Mouse (Mus musculus): ENCODE results near the gene Mpp3. TPM values are rescaled to one million over a fixed set of nuclear protein-coding genes. Genes with fewer than 3 reads are reported as not detected.

The Mpp3 gene
- total RNA-seq, 2 experiments from 2014 or later = 40.6 to 47.1 TPM

GRCm38 (mm10) chr11:102023406-102023805 is 4.9 kb downstream of the Mpp3 start:
- intact Hi-C loops (cut with DNase I; ENCODE audit: low total_unique reads) = no loop called here
- DNase-seq = no peak

GRCm38 (mm10) chr11:102021196-102021595 is 7.1 kb downstream of the Mpp3 start:
- intact Hi-C loops (cut with DNase I; ENCODE audit: low total_unique reads) = no loop called here
- DNase-seq = no peak

DNA sequence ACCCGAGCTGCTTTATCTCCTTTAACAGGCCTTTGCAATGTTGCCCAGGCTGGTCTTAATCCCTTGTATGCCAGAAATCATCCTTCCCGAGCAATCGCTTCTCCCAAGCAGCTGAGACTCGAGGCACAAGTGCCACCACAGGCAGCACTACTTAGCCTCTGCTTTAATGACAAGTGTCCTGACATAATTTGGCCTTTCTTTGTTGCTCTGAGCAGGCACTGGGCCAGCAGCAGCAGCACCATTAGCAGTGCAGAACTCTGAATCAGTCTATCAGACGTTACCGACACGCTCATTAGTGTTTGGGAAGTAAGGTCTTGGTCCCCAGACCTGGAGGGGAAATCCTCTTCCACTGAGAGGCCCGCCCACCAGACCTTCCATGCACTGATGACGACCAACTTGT is 8.5 kb downstream of the Mpp3 start:
- intact Hi-C loops (cut with DNase I; ENCODE audit: low total_unique reads) = no loop called here
- DNase-seq = no peak

DNA sequence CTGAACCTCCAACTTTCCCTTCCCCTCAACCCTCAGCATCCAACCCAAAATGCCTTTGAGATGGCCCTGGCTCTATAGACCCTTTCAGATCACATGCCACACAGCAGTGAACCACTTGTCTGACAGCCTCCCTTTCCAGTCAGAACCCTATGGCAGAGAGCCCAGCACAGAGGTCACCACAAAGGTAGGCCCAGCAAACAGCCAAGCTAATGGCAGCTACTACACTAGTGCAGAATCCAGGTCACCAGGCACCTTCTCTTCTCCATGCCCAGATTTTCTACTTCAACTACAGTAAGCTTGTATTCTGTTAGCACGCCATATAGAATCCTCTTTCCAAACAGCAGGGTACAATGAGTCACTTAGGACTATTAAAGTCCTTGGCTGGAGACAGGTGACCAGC is 12.1 kb downstream of the Mpp3 start:
- intact Hi-C loops (cut with DNase I; ENCODE audit: low total_unique reads) = no loop called here
- DNase-seq = peak; percentile 39

DNA sequence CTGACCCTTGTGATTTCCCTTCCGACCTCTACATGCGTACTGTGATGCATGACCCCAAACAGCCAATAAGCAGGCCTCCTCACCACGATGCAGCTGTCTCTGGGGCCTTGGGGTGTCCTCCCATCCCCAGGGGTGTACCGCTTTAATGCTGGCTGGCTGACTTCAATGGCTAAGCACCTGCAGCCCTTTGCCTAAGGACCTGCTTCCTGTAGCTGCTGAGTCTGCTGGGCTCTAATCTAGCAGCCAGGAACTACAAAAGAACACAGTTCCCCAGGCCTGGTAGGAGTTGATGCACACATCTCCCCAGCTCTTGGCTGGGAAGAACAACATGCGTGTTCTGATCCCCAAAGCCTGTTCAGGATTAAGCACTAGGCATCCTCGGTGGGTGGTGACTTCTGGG is 12.8 kb downstream of the Mpp3 start:
- intact Hi-C loops (cut with DNase I; ENCODE audit: low total_unique reads) = no loop called here
- no peak for DNase-seq

- intact Hi-C loops (cut with DNase I; ENCODE audit: low total_unique reads) = no loop called here
Observed at GRCm38 (mm10) chr11:102013201-102013600, 15.1 kb downstream of the Mpp3 start.

DNA sequence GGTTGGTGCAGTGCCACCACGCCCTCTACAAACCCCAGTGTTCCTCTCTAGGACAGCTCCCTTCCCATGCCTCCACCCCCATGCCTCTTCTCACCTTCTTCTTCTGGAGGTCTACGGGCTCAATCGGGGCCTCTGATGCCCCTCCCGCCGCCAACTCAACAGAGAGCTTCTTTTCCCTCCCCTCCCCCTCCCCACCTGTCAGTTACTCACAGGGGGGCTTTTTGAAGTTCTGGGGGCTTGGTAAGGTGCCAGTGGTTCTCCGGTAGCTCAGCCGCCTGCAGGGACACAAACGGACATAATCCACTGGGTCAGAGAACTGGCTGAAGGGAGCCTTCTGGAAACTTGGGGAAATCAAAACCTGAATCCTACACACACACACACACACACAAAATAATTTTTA is 16.8 kb downstream of the Mpp3 start:
- no peak for DNase-seq
- intact Hi-C loops (cut with DNase I; ENCODE audit: low total_unique reads) = no loop called here

More at GRCm38 (mm10) chr11:102013201-102013600, 15.1 kb downstream of the Mpp3 start:
- no peak for DNase-seq

GRCm38 (mm10) chr11:102010140-102010539 is 18.1 kb downstream of the Mpp3 start:
- DNase-seq = no peak
- intact Hi-C loops (cut with DNase I; ENCODE audit: low total_unique reads) = no loop called here

GRCm38 (mm10) chr11:102008954-102009637 is 19.2 kb downstream of the Mpp3 start:
- intact Hi-C loops (cut with DNase I; ENCODE audit: low total_unique reads) = no loop called here
- DNase-seq = no peak

DNA sequence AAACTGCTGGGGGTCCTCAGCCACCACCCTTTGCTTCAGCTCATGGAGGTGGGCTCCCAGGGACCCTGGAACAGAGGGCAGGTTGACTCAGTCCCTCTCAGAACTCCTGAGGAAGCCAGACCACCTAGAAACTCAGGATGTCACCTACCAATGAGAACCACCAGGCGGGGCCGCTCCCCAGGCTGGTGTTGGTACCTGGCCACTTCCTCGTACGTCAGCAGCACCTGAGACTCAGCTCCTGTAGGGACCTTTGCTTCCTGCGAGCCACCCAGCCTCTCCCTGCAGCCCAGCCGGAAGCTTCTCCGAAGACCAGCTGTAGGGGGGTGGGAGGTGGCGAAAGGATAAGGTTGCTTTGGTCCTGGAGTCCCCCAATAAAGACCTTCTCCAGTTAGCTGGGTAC is 19.9 kb downstream of the Mpp3 start:
- intact Hi-C loops (cut with DNase I; ENCODE audit: low total_unique reads) = no loop called here
- DNase-seq = no peak

DNA sequence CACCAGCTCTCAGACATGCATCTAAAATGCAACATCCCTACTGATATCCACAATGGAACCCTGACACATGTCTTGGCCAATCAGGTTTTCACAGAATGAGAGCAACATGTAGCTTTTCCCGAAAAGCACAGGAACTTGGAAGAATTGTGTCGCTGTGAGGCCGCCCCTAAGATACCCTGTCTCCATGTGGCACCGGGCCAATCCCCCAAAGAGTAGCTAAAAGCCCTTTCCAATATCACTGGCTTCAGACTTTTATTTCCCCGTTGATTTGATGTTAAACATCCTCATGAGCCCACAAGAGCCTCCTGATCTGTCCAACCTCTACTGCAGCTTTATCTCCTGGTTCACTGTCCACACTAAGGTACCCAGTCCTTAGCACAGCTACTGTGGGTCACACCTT is 21.6 kb downstream of the Mpp3 start:
- intact Hi-C loops (cut with DNase I; ENCODE audit: low total_unique reads) = no loop called here
- no peak for DNase-seq

DNA sequence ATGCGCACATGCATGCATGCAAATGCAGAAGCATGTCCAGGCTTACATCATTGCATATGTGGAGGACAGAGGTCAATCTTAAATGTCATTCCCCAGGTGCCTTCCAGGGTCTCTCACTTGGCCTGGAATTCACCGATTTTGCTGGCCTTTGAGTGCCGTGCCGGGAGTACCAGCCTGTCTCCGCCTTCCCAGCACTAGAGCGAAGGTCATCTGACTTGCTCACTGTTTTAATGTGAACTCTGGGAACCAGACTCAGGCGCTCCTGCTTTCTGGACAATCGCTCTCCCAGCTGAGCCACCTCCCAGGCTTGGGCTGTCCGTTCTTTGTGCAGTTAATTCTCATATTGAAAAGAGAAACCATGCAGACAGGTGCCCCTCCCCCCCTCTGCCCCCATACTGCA is 22.0 kb downstream of the Mpp3 start:
- DNase-seq = no peak
- intact Hi-C loops (cut with DNase I; ENCODE audit: low total_unique reads) = no loop called here

GRCm38 (mm10) chr11:102004251-102004650 is 24.0 kb downstream of the Mpp3 start:
- intact Hi-C loops (cut with DNase I; ENCODE audit: low total_unique reads) = no loop called here
- DNase-seq = no peak

GRCm38 (mm10) chr11:101999466-101999865 is 28.8 kb downstream of the Mpp3 start:
- no peak for DNase-seq
- intact Hi-C loops (cut with DNase I; ENCODE audit: low total_unique reads) = no loop called here

DNA sequence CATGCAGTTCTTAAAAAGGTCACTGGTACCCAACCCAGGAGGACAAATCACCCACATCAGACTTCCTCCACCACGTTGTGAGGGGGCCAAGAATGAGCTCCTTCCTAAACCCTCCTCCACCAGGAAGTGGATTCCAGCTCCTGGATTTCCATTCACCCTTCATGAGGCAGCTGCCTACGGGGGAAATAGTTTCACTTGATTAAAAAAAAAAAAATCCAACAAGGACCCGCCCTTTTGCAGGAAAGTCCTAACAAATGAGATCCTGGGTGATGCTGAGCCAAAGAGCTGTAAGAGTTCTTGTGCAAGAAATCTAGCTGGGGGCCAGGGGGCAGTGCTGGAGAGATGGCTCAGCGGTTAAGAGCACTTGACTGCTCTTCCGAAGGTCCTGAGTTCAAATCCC is 30.0 kb downstream of the Mpp3 start:
- no peak for DNase-seq
- intact Hi-C loops (cut with DNase I; ENCODE audit: low total_unique reads) = no loop called here

- intact Hi-C loops (cut with DNase I; ENCODE audit: low total_unique reads) = no loop called here
- DNase-seq = no peak
Observed at GRCm38 (mm10) chr11:101995938-101996337, 32.3 kb downstream of the Mpp3 start.

DNA sequence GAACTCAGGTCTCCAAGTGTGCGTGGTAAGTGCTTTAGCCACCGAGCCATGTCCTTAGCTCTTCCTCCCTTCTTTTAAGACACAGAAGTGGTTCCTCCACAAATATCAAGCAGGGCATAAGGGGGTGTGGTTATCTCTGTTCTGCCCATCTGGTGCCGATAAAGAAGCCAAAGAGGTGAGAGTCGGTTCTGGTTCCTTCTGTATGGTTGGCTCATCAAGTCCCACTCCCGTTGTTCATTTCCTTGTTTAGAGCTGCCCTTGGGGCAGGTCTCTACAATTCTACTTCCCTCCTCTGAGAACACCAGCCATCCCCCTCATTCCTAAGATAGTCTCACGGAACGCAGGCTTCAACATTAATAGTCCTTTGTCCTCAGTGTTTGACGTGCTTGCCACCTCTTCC is 34.2 kb downstream of the Mpp3 start:
- intact Hi-C loops (cut with DNase I; ENCODE audit: low total_unique reads) = no loop called here

GRCm38 (mm10) chr11:101992411-101992810 is 35.9 kb downstream of the Mpp3 start:
- intact Hi-C loops (cut with DNase I; ENCODE audit: low total_unique reads) = no loop called here
- no peak for DNase-seq

More for the DNA sequence above, 34.2 kb downstream of the Mpp3 start:
- DNase-seq = no peak

DNA sequence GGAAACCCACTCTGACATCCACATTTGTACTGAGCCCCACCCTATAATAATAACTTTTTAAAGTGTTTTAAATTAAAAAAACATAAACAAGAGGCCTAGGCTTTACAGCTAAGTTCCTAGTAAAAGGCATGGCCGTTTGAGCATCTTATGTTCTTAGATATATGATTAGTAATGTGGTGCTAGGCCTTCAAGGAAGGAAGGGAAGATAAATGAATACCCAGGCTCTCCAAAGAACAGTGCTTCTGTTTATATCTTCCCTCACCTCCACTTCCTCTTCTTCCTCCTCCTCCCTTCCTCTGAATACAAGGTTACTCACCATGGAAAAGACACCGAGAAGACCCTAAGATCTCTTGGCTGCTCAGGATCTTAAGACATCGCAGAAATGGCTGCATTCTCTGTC is 36.4 kb downstream of the Mpp3 start:
- no peak for DNase-seq
- intact Hi-C loops (cut with DNase I; ENCODE audit: low total_unique reads) = no loop called here

DNA sequence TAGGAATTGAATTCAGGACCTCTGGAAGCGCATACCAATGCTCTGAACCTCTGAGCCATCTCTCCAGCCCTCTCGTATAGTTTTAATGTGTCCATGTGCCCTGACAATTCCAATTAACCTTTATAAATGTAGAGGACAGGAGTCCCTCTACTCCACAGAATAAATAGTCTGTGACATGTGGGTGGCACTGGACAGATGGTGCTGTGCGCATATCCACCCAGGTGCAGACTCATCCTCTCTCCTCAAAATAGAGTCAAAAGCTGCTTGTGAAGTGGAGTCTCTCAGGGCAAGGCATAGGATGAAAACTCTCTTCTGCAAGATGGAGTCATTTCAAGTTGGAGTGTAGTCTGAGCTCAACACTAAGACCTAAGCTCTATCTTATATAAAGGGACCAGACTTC is 38.0 kb downstream of the Mpp3 start:
- intact Hi-C loops (cut with DNase I; ENCODE audit: low total_unique reads) = no loop called here
- no peak for DNase-seq

DNA sequence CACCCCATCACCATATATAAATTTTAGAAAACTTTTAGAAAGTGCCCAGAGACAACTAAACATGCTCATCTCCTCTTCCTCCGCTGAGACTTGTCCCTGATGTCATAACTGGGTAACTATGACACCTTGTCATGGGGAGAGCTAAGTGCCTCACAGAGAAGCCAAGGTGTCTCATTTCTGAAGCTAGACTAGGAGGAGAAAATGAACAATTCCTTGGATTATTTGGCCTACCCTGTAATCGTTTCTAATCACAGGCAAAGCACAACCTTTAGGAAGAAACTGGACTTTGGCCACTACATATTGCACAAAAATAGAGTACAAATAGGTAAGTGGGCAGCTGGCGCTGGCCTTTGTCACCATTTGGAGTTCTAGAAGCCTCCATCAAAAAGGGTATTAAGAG is 41.3 kb downstream of the Mpp3 start, which contains the start of gene Dusp3:
Gene Dusp3 (minus strand): TSS at position 101 of the 400 bp plus-strand sequence.
- intact Hi-C loops (cut with DNase I; ENCODE audit: low total_unique reads) = loop anchor here (5.0 kb wide), 1 partner anchor 50 kb away; no protein-coding TSS in a partner anchor
- DNase-seq = no peak

DNA sequence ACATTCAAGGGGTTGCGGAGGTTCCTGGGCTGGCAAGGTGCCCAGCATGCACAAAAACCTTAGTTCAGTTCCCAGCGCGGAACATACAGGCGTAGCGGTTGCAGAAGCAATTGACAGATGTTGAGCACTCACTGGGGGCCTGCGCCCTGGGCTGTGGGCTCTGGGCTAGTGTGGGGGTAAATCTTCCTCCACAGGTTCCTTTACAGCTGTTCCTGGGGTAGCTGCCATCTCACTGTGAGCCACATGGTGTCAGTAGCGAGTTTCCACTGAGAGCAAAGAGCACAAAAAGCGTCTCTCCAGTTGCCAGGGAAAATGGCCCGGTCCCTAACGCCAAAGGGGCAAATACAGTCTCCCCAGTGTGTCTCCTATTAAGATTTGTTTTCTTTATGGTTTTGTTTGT is 42.3 kb downstream of the Mpp3 start:
- intact Hi-C loops (cut with DNase I; ENCODE audit: low total_unique reads) = loop anchor here (5.0 kb wide), 1 partner anchor 51 kb away; no protein-coding TSS in a partner anchor
- DNase-seq = peak; percentile 85
